Mouse (Mus musculus) heart, postnatal 0 days (tissue): ENCODE results near the gene Gm15056. TPM values are rescaled to one million over a fixed set of nuclear protein-coding genes. Genes with fewer than 3 reads are reported as not detected.

ENCODE experiments used
- ATAC-seq: fragments of 200-750 bp; cut with Nextera tagmentation; 2 replicates; pipeline ENCODE4 v1.8.0; 2017; ENCODE audit warnings: low read depth, moderate number of reproducible peaks, moderate library complexity; ENCODE audit not compliant: insufficient read depth
- DNase-seq: peaks from one replicate; pipeline ENCODE4 v3.0.0-alpha.2; 2016; ENCODE audit warnings: low spot score
- H3K27ac ChIP-seq: fragments of 300-500 bp; sonication (generic); 2 replicates; pipeline ENCODE4 v1.5.1; 2014; ENCODE audit warnings: low read depth, mild to moderate bottlenecking
- H3K27me3 ChIP-seq: fragments of 300-500 bp; sonication (generic); 2 replicates; pipeline ENCODE4 v1.6.1; 2014; ENCODE audit warnings: low read length, mixed read lengths; ENCODE audit not compliant: control insufficient read depth, insufficient read depth
- H3K36me3 ChIP-seq: fragments of 300-500 bp; sonication (generic); replicated peaks from 2 replicates; pipeline ENCODE4 v1.6.1; 2014; ENCODE audit warnings: low read length, mixed read lengths; ENCODE audit not compliant: control insufficient read depth, insufficient read depth
- H3K4me1 ChIP-seq: fragments of 300-500 bp; sonication (generic); 2 replicates; pipeline ENCODE4 v1.6.1; 2014; ENCODE audit warnings: antibody characterized with exemption; ENCODE audit not compliant: control insufficient read depth, insufficient read depth
- H3K4me2 ChIP-seq: fragments of 300-500 bp; sonication (generic); 2 replicates; pipeline ENCODE4 v1.6.1; 2014; ENCODE audit warnings: low read depth, mild to moderate bottlenecking, low read length, moderate library complexity
- H3K4me3 ChIP-seq: fragments of 300-500 bp; sonication (generic); 2 replicates; pipeline ENCODE4 v1.5.1; 2014; ENCODE audit warnings: low read depth, low read length
- H3K9ac ChIP-seq: fragments of 300-500 bp; sonication (generic); replicated peaks from 2 replicates; pipeline ENCODE4 v1.6.1; 2014; ENCODE audit warnings: low read depth, low read length, mixed read lengths
- H3K9me3 ChIP-seq: fragments of 300-500 bp; sonication (generic); replicated peaks from 2 replicates; pipeline ENCODE4 v1.6.1; 2016; ENCODE audit warnings: low read length; ENCODE audit not compliant: control insufficient read depth
- CTCF ChIP-seq: IDR thresholded peaks from 2 replicates; pipeline ENCODE4 v1.5.1; 2016; ENCODE audit warnings: antibody characterized with exemption, control low read depth, low read depth
- EP300 ChIP-seq: IDR thresholded peaks from 2 replicates; pipeline ENCODE4 v1.6.1; 2016; ENCODE audit warnings: antibody characterized with exemption, low read depth
- WGBS: fragments of 180-500 bp; shearing (Covaris S2); extraction: QIAGEN DNeasy Blood & Tissue Kit; methylation state at CpG from one replicate; pipeline ENCODE4 v1.1.7; 2014; 5-methylcytosine and 5-hydroxymethylcytosine counted together
- polyA plus RNA-seq: library from polyadenylated mRNA; unstranded; fragments of >200 nt; fragmentation: Nextera tagmentation; extraction: Ambion mirVana; gene quantifications from 2 replicates; pipeline ENCODE4 v1.2.1, GENCODE M21; 2015
- total RNA-seq: library from RNA; depleted of rRNA; stranded (reverse); fragments of >200 nt; gene quantifications from 2 replicates; pipeline ENCODE4 v1.2.3, GENCODE M21; 2014; ENCODE audit warnings: low replicate concordance; rRNA removed

Gm15056 gene
- not detected in 2 replicates for total RNA-seq
- polyA plus RNA-seq, result not detected in 2 replicates

DNA sequence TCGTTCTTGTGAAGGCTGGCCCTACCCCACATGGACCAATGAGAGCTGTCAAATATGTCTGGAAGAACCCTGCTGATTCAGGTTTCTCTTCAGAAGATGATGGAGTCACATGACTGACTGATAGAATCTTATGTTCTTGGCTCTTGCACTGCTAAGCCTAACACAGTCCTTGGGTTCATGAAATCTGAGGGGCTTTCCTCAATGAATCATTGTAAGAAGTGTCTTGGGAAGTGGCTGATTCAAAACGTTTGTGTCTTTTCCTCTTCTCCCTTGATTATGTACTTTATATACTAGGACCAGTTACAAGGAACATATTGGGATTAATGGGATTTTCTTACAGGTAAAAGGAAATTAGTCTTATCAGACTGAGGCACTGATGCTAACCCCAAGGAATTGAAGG, at the start of gene Gm15056:
Gene Gm15056, minus strand, starts transcription at position 101 of the 400 bp plus-strand sequence.
- 31% methylated on average over 2 of the region's 2 CpGs for WGBS
- no peak within 1 kb of the TSS for H3K4me2 ChIP-seq
- no peaks in the 10 kb centered on the region for H3K27me3 ChIP-seq

DNA sequence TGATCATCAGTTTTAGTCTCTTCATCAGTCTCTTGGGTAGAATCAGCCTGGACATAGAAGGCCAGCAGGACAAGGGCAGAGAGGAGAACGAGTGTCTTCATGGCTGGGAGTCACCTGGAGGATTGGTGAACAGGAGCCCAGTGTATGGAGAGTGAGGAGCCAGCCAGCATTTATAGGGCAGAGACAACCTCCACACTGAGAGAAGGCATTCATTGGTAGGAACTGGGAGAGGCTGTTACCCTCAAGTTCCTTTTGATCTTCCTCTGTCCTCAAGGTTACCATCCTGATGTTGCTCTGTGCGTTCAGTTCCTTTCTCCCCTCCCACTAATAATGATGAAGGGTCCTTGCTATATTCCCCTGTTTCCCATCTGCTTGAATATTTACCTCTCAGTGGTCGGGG, 42.2 kb upstream of the Gm15056 start, which contains the start of gene AY761185:
Gene AY761185, minus strand, starts transcription at position 101 of the 400 bp plus-strand sequence.
- no peak within 1 kb of the TSS for H3K4me3 ChIP-seq
- H3K36me3 ChIP-seq, result no peaks in the 10 kb centered on the region
- 56% methylated on average over 3 of the region's 3 CpGs for WGBS
- no peak within 1 kb of the TSS for H3K27ac ChIP-seq
- no peak for DNase-seq
- H3K4me1 ChIP-seq, result no peaks in the 10 kb centered on the region
- TF ChIP-seq EP300 (no peak), CTCF (no peak)
- peaks cover 7% of the 10 kb centered on the region; the same call in 1 of the 2 replicates for H3K9me3 ChIP-seq
- no peak within 1 kb of the TSS for H3K9ac ChIP-seq
- H3K27me3 ChIP-seq, result no peaks in the 10 kb centered on the region
- no peak for ATAC-seq
- H3K4me2 ChIP-seq, result no peak within 1 kb of the TSS

More for the DNA sequence above, at the start of gene Gm15056:
- Histone ChIP-seq H3K27ac (no peak within 1 kb of the TSS), H3K9me3 (0 out of 2 replicates have a peak, but pooled peaks cover 7% of the 10 kb centered on the region), H3K9ac (no peak within 1 kb of the TSS), H3K4me1 (no peaks in the 10 kb centered on the region), H3K36me3 (no peaks in the 10 kb centered on the region), H3K4me3 (no peak within 1 kb of the TSS)
- DNase-seq (no peak), ATAC-seq (no peak)
- TF ChIP-seq EP300 (no peak), CTCF (no peak)

DNA sequence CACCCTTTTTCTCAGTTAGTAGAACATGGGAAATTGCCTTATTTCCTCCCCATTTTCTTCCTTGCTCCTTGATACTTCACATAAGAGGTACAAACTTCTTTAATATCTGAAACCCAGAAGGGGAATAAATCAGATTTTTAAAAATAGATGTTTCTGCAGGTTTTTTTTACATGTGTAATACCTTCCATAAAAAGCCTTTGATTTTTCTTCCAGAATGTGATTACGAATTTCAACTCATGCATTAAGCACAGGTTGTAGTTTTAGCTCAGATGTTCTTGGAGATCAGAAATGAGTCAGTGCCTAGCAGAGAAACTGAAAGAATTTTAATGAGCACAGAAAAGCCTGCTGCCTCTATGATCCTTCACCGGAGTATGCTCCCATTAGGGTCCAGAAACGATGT, 19.5 kb upstream of the Gm15056 start, which contains the start of gene Gm6040:
Gene Gm6040, minus strand, starts transcription at position 101 of the 400 bp plus-strand sequence.
- DNase-seq (no peak), ATAC-seq (no peak)
- Histone ChIP-seq H3K4me1 (no peaks in the 10 kb centered on the region), H3K27me3 (no peaks in the 10 kb centered on the region), H3K27ac (no peak within 1 kb of the TSS), H3K36me3 (no peaks in the 10 kb centered on the region), H3K9me3 (no peaks in the 10 kb centered on the region), H3K4me2 (no peak within 1 kb of the TSS), H3K9ac (no peak within 1 kb of the TSS), H3K4me3 (no peak within 1 kb of the TSS)
- TF ChIP-seq EP300, result no peak
- no peak for TF ChIP-seq CTCF
- WGBS, result 60% methylated on average over 3 of the region's 3 CpGs

DNA sequence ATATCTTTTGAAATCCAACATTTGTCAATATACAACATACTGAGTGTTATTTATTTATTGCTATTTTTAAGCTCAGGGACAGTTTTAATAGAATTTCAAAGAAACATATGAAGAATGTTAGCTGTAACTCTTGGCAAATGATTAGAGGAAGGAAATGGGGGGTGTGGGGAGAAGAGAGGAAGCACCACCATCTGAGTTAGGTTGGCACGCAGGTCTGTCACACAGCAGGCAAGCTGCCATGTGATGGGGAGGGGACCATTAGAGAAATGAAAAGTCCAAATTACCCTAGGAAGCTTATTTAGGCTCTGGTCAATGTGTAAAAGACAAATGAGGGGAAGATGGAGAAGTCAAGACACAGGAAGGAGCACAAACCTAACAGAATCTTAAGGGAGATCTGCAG, 9.9 kb upstream of the Gm15056 start:
- TF ChIP-seq EP300 (no peak), CTCF (no peak)
- H3K4me1 ChIP-seq, result no peaks in the 10 kb centered on the region
- no peak overlapping the region for H3K4me3 ChIP-seq
- no peak overlapping the region for H3K27ac ChIP-seq
- H3K27me3 ChIP-seq, result no peaks in the 10 kb centered on the region
- 68% methylated on average over 1 of the region's 1 CpGs for WGBS
- DNase-seq, result no peak
- H3K4me2 ChIP-seq, result no peak overlapping the region
- H3K36me3 ChIP-seq, result no peaks in the 10 kb centered on the region
- H3K9me3 ChIP-seq, result 0 out of 2 replicates have a peak, but pooled peaks cover 3% of the 10 kb centered on the region
- no peak for ATAC-seq
- H3K9ac ChIP-seq, result no peak overlapping the region

DNA sequence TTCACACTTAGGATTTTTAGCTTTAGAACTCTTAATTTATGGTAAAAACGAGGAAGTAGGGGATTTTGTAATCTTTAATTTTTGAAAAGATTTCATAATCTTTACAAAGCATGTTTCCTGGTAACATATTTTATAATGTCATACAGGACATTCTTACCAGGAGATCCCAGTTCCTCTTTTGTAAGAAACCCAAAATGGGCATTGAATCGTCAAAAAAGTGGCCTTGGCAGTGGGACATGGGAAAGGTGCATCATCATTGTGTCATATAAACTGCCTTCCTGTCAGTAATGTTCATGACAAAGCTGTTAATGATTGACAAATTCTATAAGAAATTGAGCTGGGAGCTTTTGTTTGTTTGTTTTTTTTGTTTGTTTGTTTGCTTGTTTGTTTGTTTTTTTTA, 5.8 kb upstream of the Gm15056 start:
- Histone ChIP-seq H3K4me3 (no peak overlapping the region), H3K27ac (no peak overlapping the region), H3K4me2 (no peak overlapping the region), H3K36me3 (no peaks in the 10 kb centered on the region), H3K27me3 (no peaks in the 10 kb centered on the region), H3K4me1 (no peaks in the 10 kb centered on the region), H3K9ac (no peak overlapping the region), H3K9me3 (0 out of 2 replicates have a peak, but pooled peaks cover 3% of the 10 kb centered on the region)
- TF ChIP-seq CTCF (no peak), EP300 (no peak)
- DNase-seq (no peak), ATAC-seq (no peak)
- WGBS, result 41% methylated on average over 2 of the region's 2 CpGs

DNA sequence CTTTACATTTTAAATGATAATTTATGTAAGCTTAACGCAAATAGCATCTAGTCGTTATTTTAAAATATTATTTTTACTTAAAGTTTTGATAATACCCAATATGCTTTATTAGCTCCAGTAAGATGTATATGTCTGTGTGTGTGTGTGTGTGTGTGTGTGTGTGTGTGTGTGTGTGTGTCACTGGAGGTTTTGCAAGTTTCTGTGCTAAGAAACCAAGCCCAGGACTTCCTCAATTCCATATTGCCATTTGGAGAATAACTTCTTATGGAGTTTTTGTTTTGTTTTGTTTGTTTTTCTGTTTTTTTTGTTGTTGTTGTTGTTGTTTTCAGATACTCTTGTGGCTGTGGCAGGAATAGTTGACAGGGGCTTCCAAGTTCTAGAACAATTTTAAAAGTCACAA, 4.7 kb upstream of the Gm15056 start:
- TF ChIP-seq CTCF (no peak), EP300 (no peak)
- no peak for ATAC-seq

More for the DNA sequence above, 4.7 kb upstream of the Gm15056 start:
- H3K36me3 ChIP-seq, result no peaks in the 10 kb centered on the region
- H3K4me2 ChIP-seq, result no peak overlapping the region
- DNase-seq, result no peak
- H3K9ac ChIP-seq, result no peak overlapping the region
- no peaks in the 10 kb centered on the region for H3K4me1 ChIP-seq
- WGBS, result 70% methylated on average over 2 of the region's 2 CpGs
- no peak overlapping the region for H3K4me3 ChIP-seq
- H3K27me3 ChIP-seq, result no peaks in the 10 kb centered on the region
- 0 out of 2 replicates have a peak, but pooled peaks cover 3% of the 10 kb centered on the region for H3K9me3 ChIP-seq
- no peak overlapping the region for H3K27ac ChIP-seq
